Mouse (Mus musculus): Measurements from ENCODE around the gene Hist2h2ab. TPM values are rescaled to one million over a fixed set of nuclear protein-coding genes. Genes with fewer than 3 reads are reported as not detected.
"Not testable (repeated sequence)": the region's sequence is repeated elsewhere in the genome, so short reads cannot be mapped to it uniquely, and the experiment has no call there.

Hist2h2ab gene
- polyA plus RNA-seq (2015; fragmentation: Nextera tagmentation; extraction: Ambion mirVana): not detected in 2 replicates

- Histone ChIP-seq H3K9me3 (replicated peaks) (no peaks in the 10 kb centered on the region), H3K4me1 (peaks cover 31% of the 10 kb centered on the region), H3K27me3 (no peaks in the 10 kb centered on the region), H3K4me3 (replicated peaks) (peak within 1 kb of the TSS; percentile 65), H3K27ac (replicated peaks) (peak within 1 kb of the TSS; percentile 100), H3K9ac (peak within 1 kb of the TSS; percentile 76), H3K4me2 (replicated peaks) (peak within 1 kb of the TSS; percentile 69), H3K36me3 (no peaks in the 10 kb centered on the region)
- ATAC-seq (ENCODE audit: insufficient number of reproducible peaks, low FRiP score, low TSS enrichment, low read depth): peak; percentile 87
- WGBS: under 1% methylated on average over 34 of the region's 37 CpGs
These were observed at the start of gene Hist2h2ab, which contains the start of gene Bola1 for GRCm38 (mm10) chr3:96219661-96220130. Gene Hist2h2ab, plus strand, starts transcription at chr3:96219865. Gene Bola1, minus strand, starts transcription at chr3:96219709.

GRCm38 (mm10) chr3:96170276-96170675 lies 49.4 kb upstream of the Hist2h2ab start:
- Histone ChIP-seq H3K4me2 (replicated peaks) (no peak overlapping the region), H3K9ac (no peak overlapping the region), H3K27ac (replicated peaks) (no peak overlapping the region), H3K36me3 (peaks cover 26% of the 10 kb centered on the region), H3K27me3 (no peaks in the 10 kb centered on the region), H3K9me3 (replicated peaks) (no peaks in the 10 kb centered on the region), H3K4me1 (peaks cover 34% of the 10 kb centered on the region), H3K4me3 (replicated peaks) (no peak overlapping the region)
- ATAC-seq (ENCODE audit: insufficient number of reproducible peaks, low FRiP score, low TSS enrichment, low read depth): no peak
- WGBS: 83% methylated on average over 4 of the region's 4 CpGs

- peak overlapping the region; percentile 93 for H3K4me3 ChIP-seq (replicated peaks)
- H3K4me2 ChIP-seq (replicated peaks): peak overlapping the region; percentile 63
- H3K36me3 ChIP-seq: peaks cover 32% of the 10 kb centered on the region
- H3K9me3 ChIP-seq (replicated peaks): no peaks in the 10 kb centered on the region
- no peak for ATAC-seq (ENCODE audit: insufficient number of reproducible peaks, low FRiP score, low TSS enrichment, low read depth)
- WGBS: 66% methylated on average over 10 of the region's 10 CpGs
- no peak overlapping the region for H3K9ac ChIP-seq
- peak overlapping the region; percentile 99 for H3K27ac ChIP-seq (replicated peaks)
- peaks cover 34% of the 10 kb centered on the region for H3K4me1 ChIP-seq
- H3K27me3 ChIP-seq: no peaks in the 10 kb centered on the region
These were observed 48.6 kb upstream of the Hist2h2ab start for GRCm38 (mm10) chr3:96170976-96171545.

- Histone ChIP-seq H3K9me3 (replicated peaks) (no peaks in the 10 kb centered on the region), H3K4me2 (replicated peaks) (peak overlapping the region; percentile 63), H3K4me3 (replicated peaks) (peak overlapping the region; percentile 93), H3K36me3 (peaks cover 39% of the 10 kb centered on the region), H3K9ac (peak overlapping the region; percentile 78), H3K27me3 (no peaks in the 10 kb centered on the region), H3K27ac (replicated peaks) (peak overlapping the region; percentile 99), H3K4me1 (peaks cover 34% of the 10 kb centered on the region)
- no peak for ATAC-seq (ENCODE audit: insufficient number of reproducible peaks, low FRiP score, low TSS enrichment, low read depth)
- 16% methylated on average over 18 of the region's 18 CpGs for WGBS
These were observed 48.0 kb upstream of the Hist2h2ab start for GRCm38 (mm10) chr3:96171583-96172196.

- Histone ChIP-seq H3K4me3 (replicated peaks) (peak within 1 kb of the TSS; percentile 93), H3K4me2 (replicated peaks) (peak within 1 kb of the TSS; percentile 86), H3K27me3 (no peaks in the 10 kb centered on the region), H3K4me1 (peaks cover 34% of the 10 kb centered on the region), H3K27ac (replicated peaks) (peak within 1 kb of the TSS; percentile 99), H3K9ac (peak within 1 kb of the TSS; percentile 78), H3K36me3 (peaks cover 43% of the 10 kb centered on the region), H3K9me3 (replicated peaks) (no peaks in the 10 kb centered on the region)
- under 1% methylated on average over 58 of the region's 58 CpGs for WGBS
- peak; percentile 91 for ATAC-seq (ENCODE audit: insufficient number of reproducible peaks, low FRiP score, low TSS enrichment, low read depth)
These were observed 47.2 kb upstream of the Hist2h2ab start, which contains the start of gene Sf3b4 for GRCm38 (mm10) chr3:96172197-96173178. Gene Sf3b4, plus strand, starts transcription at chr3:96172332.

- Histone ChIP-seq H3K9ac (peak overlapping the region; percentile 74), H3K27ac (replicated peaks) (no peak overlapping the region)
- WGBS: 27% methylated on average over 7 of the region's 7 CpGs
These were observed 46.5 kb upstream of the Hist2h2ab start for GRCm38 (mm10) chr3:96173185-96173584.

GRCm38 (mm10) chr3:96174042-96174441 lies 45.6 kb upstream of the Hist2h2ab start:
- not testable (repeated sequence) for H3K27ac ChIP-seq (replicated peaks); H3K9ac ChIP-seq; H3K4me2 ChIP-seq (replicated peaks); H3K27me3 ChIP-seq; ATAC-seq (ENCODE audit: insufficient number of reproducible peaks, low FRiP score, low TSS enrichment, low read depth); H3K9me3 ChIP-seq (replicated peaks)
- peaks cover 51% of the 10 kb centered on the region for H3K36me3 ChIP-seq
- H3K4me3 ChIP-seq (replicated peaks): peak overlapping the region; percentile 7; the same call in 1 of the 2 replicates
- H3K4me1 ChIP-seq: peaks cover 36% of the 10 kb centered on the region
- WGBS: 90% methylated on average over 4 of the region's 4 CpGs

More at GRCm38 (mm10) chr3:96173185-96173584, 46.5 kb upstream of the Hist2h2ab start:
- no peak for ATAC-seq (ENCODE audit: insufficient number of reproducible peaks, low FRiP score, low TSS enrichment, low read depth)
- Histone ChIP-seq H3K27me3 (no peaks in the 10 kb centered on the region), H3K36me3 (peaks cover 49% of the 10 kb centered on the region), H3K4me2 (replicated peaks) (peak overlapping the region; percentile 86), H3K9me3 (replicated peaks) (no peaks in the 10 kb centered on the region), H3K4me3 (replicated peaks) (peak overlapping the region; percentile 93), H3K4me1 (peaks cover 34% of the 10 kb centered on the region)

GRCm38 (mm10) chr3:96175251-96175650 lies 44.4 kb upstream of the Hist2h2ab start:
- ATAC-seq (ENCODE audit: insufficient number of reproducible peaks, low FRiP score, low TSS enrichment, low read depth): no peak
- H3K9me3 ChIP-seq (replicated peaks): no peaks in the 10 kb centered on the region
- H3K27me3 ChIP-seq: no peaks in the 10 kb centered on the region
- H3K27ac ChIP-seq (replicated peaks): no peak overlapping the region
- H3K4me2 ChIP-seq (replicated peaks): no peak overlapping the region
- H3K36me3 ChIP-seq: peaks cover 42% of the 10 kb centered on the region
- 94% methylated on average over 6 of the region's 6 CpGs for WGBS
- no peak overlapping the region for H3K9ac ChIP-seq
- H3K4me3 ChIP-seq (replicated peaks): no peak overlapping the region
- peaks cover 40% of the 10 kb centered on the region for H3K4me1 ChIP-seq

GRCm38 (mm10) chr3:96178427-96178826 lies 41.2 kb upstream of the Hist2h2ab start:
- no peak for ATAC-seq (ENCODE audit: insufficient number of reproducible peaks, low FRiP score, low TSS enrichment, low read depth)
- H3K9me3 ChIP-seq (replicated peaks): no peaks in the 10 kb centered on the region
- no peak overlapping the region for H3K9ac ChIP-seq
- peaks cover 41% of the 10 kb centered on the region for H3K36me3 ChIP-seq
- H3K4me2 ChIP-seq (replicated peaks): no peak overlapping the region
- H3K27me3 ChIP-seq: no peaks in the 10 kb centered on the region
- 88% methylated on average over 4 of the region's 4 CpGs for WGBS
- peaks cover 43% of the 10 kb centered on the region for H3K4me1 ChIP-seq
- H3K27ac ChIP-seq (replicated peaks): no peak overlapping the region
- no peak overlapping the region for H3K4me3 ChIP-seq (replicated peaks)

- no peak overlapping the region for H3K27ac ChIP-seq (replicated peaks)
- ATAC-seq (ENCODE audit: insufficient number of reproducible peaks, low FRiP score, low TSS enrichment, low read depth): no peak
- H3K4me3 ChIP-seq (replicated peaks): no peak overlapping the region
- H3K4me1 ChIP-seq: peaks cover 40% of the 10 kb centered on the region
- 66% methylated on average over 2 of the region's 2 CpGs for WGBS
- no peak overlapping the region for H3K9ac ChIP-seq
- no peaks in the 10 kb centered on the region for H3K9me3 ChIP-seq (replicated peaks)
- no peak overlapping the region for H3K4me2 ChIP-seq (replicated peaks)
- H3K36me3 ChIP-seq: peaks cover 41% of the 10 kb centered on the region
- no peaks in the 10 kb centered on the region for H3K27me3 ChIP-seq
These were observed 40.8 kb upstream of the Hist2h2ab start for GRCm38 (mm10) chr3:96178902-96179301.

GRCm38 (mm10) chr3:96179531-96179930 lies 40.1 kb upstream of the Hist2h2ab start:
- Histone ChIP-seq H3K4me1 (peaks cover 33% of the 10 kb centered on the region), H3K4me2 (replicated peaks) (no peak overlapping the region), H3K27ac (replicated peaks) (no peak overlapping the region), H3K9ac (no peak overlapping the region), H3K4me3 (replicated peaks) (no peak overlapping the region), H3K9me3 (replicated peaks) (no peaks in the 10 kb centered on the region), H3K36me3 (peaks cover 38% of the 10 kb centered on the region), H3K27me3 (no peaks in the 10 kb centered on the region)
- 54% methylated on average over 4 of the region's 4 CpGs for WGBS
- no peak for ATAC-seq (ENCODE audit: insufficient number of reproducible peaks, low FRiP score, low TSS enrichment, low read depth)

Measured in embryonic facial prominence, embryonic 15.5 days (tissue).